Mouse (Mus musculus): ENCODE measurements around the gene Golph3. TPM values are rescaled to one million over a fixed set of nuclear protein-coding genes. Genes with fewer than 3 reads are reported as not detected.

Golph3 gene
- polyA plus RNA-seq, 1 experiment: 42.3 TPM

GRCm38 (mm10) chr15:12330389-12330788 is 9.1 kb downstream of the Golph3 start:
- Histone ChIP-seq H3K27me3 (ENCODE audit: control insufficient read depth, insufficient read depth, insufficient read length) (no peaks in the 10 kb centered on the region), H3ac (ENCODE audit: control insufficient read depth, insufficient read length, low read depth) (no peak overlapping the region), H3K79me2 (ENCODE audit: control insufficient read depth, insufficient read depth) (peaks cover 100% of the 10 kb centered on the region), H3K36me3 (ENCODE audit: control insufficient read depth, insufficient read depth) (peaks cover 32% of the 10 kb centered on the region), H3K79me3 (ENCODE audit: low read depth) (peaks cover 98% of the 10 kb centered on the region), H3K4me3 (ENCODE audit: insufficient read depth, poor library complexity, severe bottlenecking) (no peak overlapping the region)
- TF ChIP-seq USF1 (IDR thresholded peaks at IDR 0.05; ENCODE audit: low read depth) (no peak), MYOG (IDR thresholded peaks at IDR 0.05; ENCODE audit: control insufficient read depth, extremely low read depth, insufficient read length) (no peak), MAX (IDR thresholded peaks at IDR 0.05) (no peak), CTCF (IDR thresholded peaks at IDR 0.05; ENCODE audit: control insufficient read depth, insufficient read depth, insufficient read length) (no peak), MYOD1 (IDR thresholded peaks at IDR 0.05; ENCODE audit: control insufficient read depth, insufficient read length, low read depth) (no peak)

GRCm38 (mm10) chr15:12330892-12331291 is 9.6 kb downstream of the Golph3 start:
- Histone ChIP-seq H3K79me3 (ENCODE audit: low read depth) (peaks cover 97% of the 10 kb centered on the region), H3K4me3 (ENCODE audit: insufficient read depth, poor library complexity, severe bottlenecking) (no peak overlapping the region), H3ac (ENCODE audit: control insufficient read depth, insufficient read length, low read depth) (no peak overlapping the region), H3K36me3 (ENCODE audit: control insufficient read depth, insufficient read depth) (peaks cover 27% of the 10 kb centered on the region), H3K27me3 (ENCODE audit: control insufficient read depth, insufficient read depth, insufficient read length) (no peaks in the 10 kb centered on the region), H3K79me2 (ENCODE audit: control insufficient read depth, insufficient read depth) (peaks cover 100% of the 10 kb centered on the region)
- no peak for TF ChIP-seq CEBPB (IDR thresholded peaks at IDR 0.05; ENCODE audit: low read depth)
- no peak for TF ChIP-seq FOSL1 (IDR thresholded peaks at IDR 0.05; ENCODE audit: insufficient read depth, low read length, poor library complexity, severe bottlenecking)
- no peak for TF ChIP-seq USF1 (IDR thresholded peaks at IDR 0.05; ENCODE audit: low read depth)
- TF ChIP-seq CTCF (IDR thresholded peaks at IDR 0.05; ENCODE audit: control insufficient read depth, insufficient read depth, insufficient read length): no peak
- no peak for TF ChIP-seq MYOG (IDR thresholded peaks at IDR 0.05; ENCODE audit: control insufficient read depth, extremely low read depth, insufficient read length)
- TF ChIP-seq MAX (IDR thresholded peaks at IDR 0.05): no peak
- no peak for TF ChIP-seq MYOD1 (IDR thresholded peaks at IDR 0.05; ENCODE audit: control insufficient read depth, insufficient read length, low read depth)

- Histone ChIP-seq H3K36me3 (ENCODE audit: control insufficient read depth, insufficient read depth) (peaks cover 23% of the 10 kb centered on the region), H3ac (ENCODE audit: control insufficient read depth, insufficient read length, low read depth) (no peak overlapping the region), H3K79me2 (ENCODE audit: control insufficient read depth, insufficient read depth) (peaks cover 100% of the 10 kb centered on the region), H3K4me3 (ENCODE audit: insufficient read depth, poor library complexity, severe bottlenecking) (no peak overlapping the region), H3K79me3 (ENCODE audit: low read depth) (peaks cover 96% of the 10 kb centered on the region), H3K27me3 (ENCODE audit: control insufficient read depth, insufficient read depth, insufficient read length) (no peaks in the 10 kb centered on the region)
- no peak for TF ChIP-seq MAX (IDR thresholded peaks at IDR 0.05)
- TF ChIP-seq CEBPB (IDR thresholded peaks at IDR 0.05; ENCODE audit: low read depth): no peak
- no peak for TF ChIP-seq MYOG (IDR thresholded peaks at IDR 0.05; ENCODE audit: control insufficient read depth, extremely low read depth, insufficient read length)
- no peak for TF ChIP-seq FOSL1 (IDR thresholded peaks at IDR 0.05; ENCODE audit: insufficient read depth, low read length, poor library complexity, severe bottlenecking)
- no peak for TF ChIP-seq MYOD1 (IDR thresholded peaks at IDR 0.05; ENCODE audit: control insufficient read depth, insufficient read length, low read depth)
- no peak for TF ChIP-seq USF1 (IDR thresholded peaks at IDR 0.05; ENCODE audit: low read depth)
- TF ChIP-seq CTCF (IDR thresholded peaks at IDR 0.05; ENCODE audit: control insufficient read depth, insufficient read depth, insufficient read length): no peak
Measured at GRCm38 (mm10) chr15:12331300-12331699, 10.1 kb downstream of the Golph3 start.

DNA sequence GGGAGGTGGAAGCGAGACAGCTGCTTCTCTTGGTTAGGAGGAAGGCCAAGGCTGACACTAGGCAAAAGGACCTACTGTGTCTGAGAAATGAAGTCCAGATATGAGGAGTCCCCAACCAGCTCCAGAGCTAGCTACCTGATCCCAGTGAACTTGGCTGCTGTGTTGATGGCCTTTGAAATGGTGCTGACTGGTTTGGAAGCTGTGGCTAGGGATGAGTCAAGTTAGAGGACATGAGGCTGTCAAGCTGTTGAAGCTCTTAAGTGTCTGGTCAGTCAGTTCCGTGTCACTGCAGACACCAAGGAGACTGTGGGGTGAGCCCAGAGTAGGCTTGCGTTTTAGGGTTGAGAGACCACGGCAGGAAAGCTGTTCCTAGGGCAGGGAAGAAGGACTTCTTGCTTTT is 13.1 kb downstream of the Golph3 start:
- H3K79me3 ChIP-seq (ENCODE audit: low read depth): peaks cover 99% of the 10 kb centered on the region
- H3K4me3 ChIP-seq (ENCODE audit: insufficient read depth, poor library complexity, severe bottlenecking): no peak overlapping the region
- TF ChIP-seq MYOD1 (IDR thresholded peaks at IDR 0.05; ENCODE audit: control insufficient read depth, insufficient read length, low read depth): no peak
- peaks cover 20% of the 10 kb centered on the region for H3K36me3 ChIP-seq (ENCODE audit: control insufficient read depth, insufficient read depth)
- no peaks in the 10 kb centered on the region for H3K27me3 ChIP-seq (ENCODE audit: control insufficient read depth, insufficient read depth, insufficient read length)
- no peak overlapping the region for H3ac ChIP-seq (ENCODE audit: control insufficient read depth, insufficient read length, low read depth)
- H3K79me2 ChIP-seq (ENCODE audit: control insufficient read depth, insufficient read depth): peaks cover 100% of the 10 kb centered on the region

DNA sequence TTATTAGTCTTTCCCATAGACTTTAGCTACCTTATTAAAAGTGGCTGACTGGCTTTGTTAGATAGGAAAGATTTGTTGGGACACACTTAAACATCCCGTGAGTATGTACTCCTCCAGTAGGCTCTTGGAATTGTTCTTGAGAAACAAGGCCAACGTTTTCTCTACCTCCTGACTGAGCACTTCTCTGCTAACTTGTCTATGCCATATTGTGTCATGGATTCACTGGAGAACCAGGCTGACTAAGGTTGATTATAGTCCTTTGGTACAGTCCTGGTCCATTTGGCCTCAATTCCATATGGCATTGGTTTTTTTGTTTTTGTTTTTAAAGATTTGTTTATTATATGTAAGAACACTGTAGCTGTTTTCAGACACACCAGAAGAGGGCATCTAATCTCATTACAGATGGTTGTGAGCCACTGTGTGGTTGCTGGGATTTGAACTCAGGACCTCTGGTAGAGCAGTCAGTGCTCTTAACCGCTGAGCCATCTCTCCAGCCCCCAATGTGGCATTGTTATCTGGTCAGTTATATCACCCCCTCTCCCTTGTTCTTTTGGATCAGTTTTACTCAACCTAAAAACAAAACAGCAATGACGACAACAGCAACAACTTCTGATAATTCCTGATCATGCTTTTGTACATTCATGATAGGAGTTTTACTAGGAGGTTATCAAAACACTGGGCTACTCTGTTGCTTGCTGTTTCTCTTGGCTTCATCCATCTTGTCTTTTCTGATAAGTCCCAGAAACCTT is 16.0 kb downstream of the Golph3 start:
- H3K27me3 ChIP-seq (ENCODE audit: control insufficient read depth, insufficient read depth, insufficient read length): no peaks in the 10 kb centered on the region
- H3ac ChIP-seq (ENCODE audit: control insufficient read depth, insufficient read length, low read depth): no peak overlapping the region
- no peak overlapping the region for H3K4me3 ChIP-seq (ENCODE audit: insufficient read depth, poor library complexity, severe bottlenecking)
- no peak for TF ChIP-seq MAX (IDR thresholded peaks at IDR 0.05)
- TF ChIP-seq MYOD1 (IDR thresholded peaks at IDR 0.05; ENCODE audit: control insufficient read depth, insufficient read length, low read depth): no peak
- no peak for TF ChIP-seq MYOG (IDR thresholded peaks at IDR 0.05; ENCODE audit: control insufficient read depth, extremely low read depth, insufficient read length)
- no peak for TF ChIP-seq USF1 (IDR thresholded peaks at IDR 0.05; ENCODE audit: low read depth)
- TF ChIP-seq CEBPB (IDR thresholded peaks at IDR 0.05; ENCODE audit: low read depth): no peak
- TF ChIP-seq FOSL1 (IDR thresholded peaks at IDR 0.05; ENCODE audit: insufficient read depth, low read length, poor library complexity, severe bottlenecking): no peak
- peaks cover 96% of the 10 kb centered on the region for H3K79me3 ChIP-seq (ENCODE audit: low read depth)
- H3K79me2 ChIP-seq (ENCODE audit: control insufficient read depth, insufficient read depth): peaks cover 100% of the 10 kb centered on the region
- H3K36me3 ChIP-seq (ENCODE audit: control insufficient read depth, insufficient read depth): peaks cover 36% of the 10 kb centered on the region

GRCm38 (mm10) chr15:12337779-12338137 is 16.5 kb downstream of the Golph3 start:
- Histone ChIP-seq H3K27me3 (ENCODE audit: control insufficient read depth, insufficient read depth, insufficient read length) (no peaks in the 10 kb centered on the region), H3K79me2 (ENCODE audit: control insufficient read depth, insufficient read depth) (peaks cover 100% of the 10 kb centered on the region), H3ac (ENCODE audit: control insufficient read depth, insufficient read length, low read depth) (no peak overlapping the region), H3K36me3 (ENCODE audit: control insufficient read depth, insufficient read depth) (peaks cover 40% of the 10 kb centered on the region), H3K79me3 (ENCODE audit: low read depth) (peaks cover 94% of the 10 kb centered on the region), H3K4me3 (ENCODE audit: insufficient read depth, poor library complexity, severe bottlenecking) (no peak overlapping the region)
- TF ChIP-seq USF1 (IDR thresholded peaks at IDR 0.05; ENCODE audit: low read depth): no peak
- TF ChIP-seq CEBPB (IDR thresholded peaks at IDR 0.05; ENCODE audit: low read depth): no peak
- TF ChIP-seq MYOD1 (IDR thresholded peaks at IDR 0.05; ENCODE audit: control insufficient read depth, insufficient read length, low read depth): no peak
